Mouse (Mus musculus): ENCODE measurements at regions not wholly inside any gene's neighbourhood (a gene's known extent, or its start where the extent isn't known, plus 50 kb on each side); places are given as distances from the start of the nearest gene placed in this dataset.

DNA sequence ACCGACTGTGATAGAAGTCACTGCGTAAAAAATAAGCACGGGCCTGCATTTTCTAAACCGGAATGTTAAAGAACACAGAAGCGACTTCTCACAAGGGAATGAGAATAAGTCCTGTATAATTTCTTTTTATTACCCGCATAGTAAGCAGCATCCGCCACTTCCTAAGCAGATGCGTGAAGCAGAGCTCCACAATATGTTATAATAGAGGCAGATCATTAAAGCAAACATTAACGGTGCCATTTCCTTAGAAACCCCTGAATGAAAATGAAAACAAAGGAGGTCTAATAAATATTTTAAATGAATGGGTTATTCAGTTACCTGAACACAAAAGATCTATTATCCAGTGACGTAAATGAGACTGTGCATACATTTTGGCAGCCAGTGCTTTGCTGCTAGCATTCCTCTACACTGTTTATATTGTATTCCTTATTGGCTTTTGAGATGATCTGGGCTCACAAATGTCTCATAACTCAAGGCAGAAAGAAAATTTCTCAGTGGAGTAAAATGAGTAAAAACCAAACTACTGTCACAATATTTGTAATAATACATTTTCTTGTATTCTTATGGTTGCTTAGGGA is 566.6 kb upstream of the Epha6 start:
- no peaks in the 10 kb centered on the region for H3K27me3 ChIP-seq
- H3K4me2 ChIP-seq (replicated peaks) = no peak overlapping the region
- no peaks in the 10 kb centered on the region for H3K4me1 ChIP-seq
- H3K9ac ChIP-seq = no peak overlapping the region
- H3K9me3 ChIP-seq = peaks cover 7% of the 10 kb centered on the region; the same call in 1 of the 2 replicates
- H3K36me3 ChIP-seq = no peaks in the 10 kb centered on the region
- no peak overlapping the region for H3K4me3 ChIP-seq
- 59% methylated on average over 10 of the region's 10 CpGs for WGBS
- H3K27ac ChIP-seq = no peak overlapping the region
- peak; percentile 54; the same call in 1 of the 2 replicates for ATAC-seq (ENCODE audit: low FRiP score, low read depth)

DNA sequence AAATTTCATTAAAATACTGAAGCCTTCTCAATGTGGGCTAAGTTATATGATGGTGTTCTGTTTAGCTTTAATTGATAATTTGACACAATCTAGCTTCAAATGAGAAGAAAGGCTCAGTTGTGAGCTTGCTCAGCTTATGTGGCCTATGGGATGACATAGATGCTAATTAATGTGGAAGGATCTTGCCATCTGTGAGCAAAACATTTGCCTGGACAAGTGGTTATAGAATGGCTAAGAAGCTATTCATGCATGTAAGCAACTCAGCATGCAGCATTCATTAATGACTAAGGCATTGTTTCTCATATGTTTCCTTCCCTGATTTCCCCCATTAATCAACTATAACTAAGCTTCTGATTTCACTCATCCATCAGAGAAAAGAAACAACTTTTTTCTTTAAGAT is 532.8 kb upstream of the Epha6 start:
- no peak for ATAC-seq (ENCODE audit: low FRiP score, low read depth)
- no peak overlapping the region for H3K27ac ChIP-seq
- no peak overlapping the region for H3K4me2 ChIP-seq (replicated peaks)
- no peak overlapping the region for H3K4me3 ChIP-seq
- H3K4me1 ChIP-seq = no peaks in the 10 kb centered on the region
- no peaks in the 10 kb centered on the region for H3K9me3 ChIP-seq
- H3K27me3 ChIP-seq = no peaks in the 10 kb centered on the region
- no peak overlapping the region for H3K9ac ChIP-seq
- H3K36me3 ChIP-seq = no peaks in the 10 kb centered on the region

Measured in limb, embryonic 13.5 days (tissue).